Mouse (Mus musculus) small intestine, adult 2 months (tissue): ENCODE data around the gene Olfr304. TPM values are rescaled to one million over a fixed set of nuclear protein-coding genes. Genes with fewer than 3 reads are reported as not detected.

Experiments used
- H3K27ac ChIP-seq: fragments of 200-500 bp; 2 replicates; pipeline ENCODE4 v1.5.1; 2012; ENCODE audit warnings: low read depth, low read length, control low read depth, inconsistent platforms; ENCODE audit not compliant: insufficient read depth
- H3K27me3 ChIP-seq: fragments of 200-500 bp; 2 replicates; pipeline ENCODE4 v1.6.1; 2012; ENCODE audit warnings: mild to moderate bottlenecking, moderate library complexity, low read length, inconsistent platforms; ENCODE audit not compliant: control insufficient read depth, insufficient read depth
- H3K36me3 ChIP-seq: fragments of 200-500 bp; 2 replicates; pipeline ENCODE4 v1.6.1; 2012; ENCODE audit warnings: mild to moderate bottlenecking, low read length, control low read depth, inconsistent platforms; ENCODE audit not compliant: control insufficient read depth, insufficient read depth
- H3K4me1 ChIP-seq: fragments of 200-500 bp; 2 replicates; pipeline ENCODE4 v1.6.1; 2012; ENCODE audit warnings: low read length, inconsistent platforms, mixed read lengths; ENCODE audit not compliant: control insufficient read depth, insufficient read depth, insufficient read length
- H3K4me3 ChIP-seq: fragments of 200-500 bp; 2 replicates; pipeline ENCODE4 v1.5.1; 2012; ENCODE audit warnings: low read depth, mild to moderate bottlenecking, control low read depth, inconsistent platforms, low read length, moderate library complexity
- CTCF ChIP-seq: fragments of 200-500 bp; IDR thresholded peaks from 2 replicates; pipeline ENCODE4 v1.5.1; 2012; ENCODE audit warnings: low read depth, mild to moderate bottlenecking, control low read depth, inconsistent platforms, low read length, moderate library complexity, mixed read lengths; ENCODE audit not compliant: insufficient replicate concordance, insufficient read length; ENCODE audit errors: extremely low read depth
- POLR2A ChIP-seq: fragments of 200-500 bp; IDR thresholded peaks from 2 replicates; pipeline ENCODE4 v1.6.1; 2012; ENCODE audit warnings: low read depth, mild to moderate bottlenecking, control low read depth, inconsistent platforms, low read length, moderate library complexity
- WGBS: fragments of 180-500 bp; shearing (Covaris S2); methylation state at CpG from one replicate; pipeline ENCODE4 v1.1.7; 2018; 5-methylcytosine and 5-hydroxymethylcytosine counted together
- polyA plus RNA-seq: library from polyadenylated mRNA; depleted of rRNA; stranded (reverse); fragments of >200 nt; gene quantifications from 2 replicates; pipeline ENCODE4 v1.2.3, GENCODE M21; 2012; rRNA removed

Olfr304 gene
- polyA plus RNA-seq, 1 experiment: not detected

DNA sequence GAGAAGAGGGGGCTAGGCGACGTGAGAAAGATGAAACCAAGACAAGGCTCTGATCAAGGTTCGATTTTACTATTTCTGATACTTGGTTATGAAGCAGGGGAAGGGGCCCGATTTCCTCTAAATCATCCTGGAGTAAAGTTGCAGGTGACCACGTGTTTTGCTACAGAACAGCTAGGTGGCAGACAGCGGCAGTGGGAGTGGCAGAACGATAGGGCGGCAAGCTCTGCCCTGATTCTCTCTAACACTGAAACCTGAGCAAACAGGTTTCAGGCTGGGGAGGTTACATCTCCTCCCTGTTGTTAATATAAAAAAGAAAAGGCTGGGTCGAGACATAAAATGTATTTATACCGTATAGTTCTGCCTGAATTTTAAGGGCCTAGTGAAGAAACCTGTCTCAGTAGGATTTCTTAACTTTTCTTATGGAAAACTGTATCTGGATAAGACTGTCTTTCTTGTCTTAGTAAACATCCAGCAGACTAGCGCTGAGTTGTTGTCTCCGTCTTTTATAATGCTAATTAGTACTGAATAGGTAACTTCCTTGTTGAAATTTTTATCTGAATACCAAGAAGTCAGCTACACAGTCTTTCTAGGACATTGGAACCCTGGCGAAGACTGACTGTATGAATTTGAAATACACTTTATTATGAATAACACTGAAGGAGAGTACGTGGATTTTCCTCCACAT is 43.4 kb downstream of the Olfr304 start:
- no peaks in the 10 kb centered on the region for H3K36me3 ChIP-seq
- no peak overlapping the region for H3K4me3 ChIP-seq
- no peak overlapping the region for H3K27ac ChIP-seq
- H3K27me3 ChIP-seq: no peaks in the 10 kb centered on the region
- no peaks in the 10 kb centered on the region for H3K4me1 ChIP-seq
- TF ChIP-seq POLR2A (no peak), CTCF (no peak)
- WGBS: 56% methylated on average over 14 of the region's 14 CpGs

DNA sequence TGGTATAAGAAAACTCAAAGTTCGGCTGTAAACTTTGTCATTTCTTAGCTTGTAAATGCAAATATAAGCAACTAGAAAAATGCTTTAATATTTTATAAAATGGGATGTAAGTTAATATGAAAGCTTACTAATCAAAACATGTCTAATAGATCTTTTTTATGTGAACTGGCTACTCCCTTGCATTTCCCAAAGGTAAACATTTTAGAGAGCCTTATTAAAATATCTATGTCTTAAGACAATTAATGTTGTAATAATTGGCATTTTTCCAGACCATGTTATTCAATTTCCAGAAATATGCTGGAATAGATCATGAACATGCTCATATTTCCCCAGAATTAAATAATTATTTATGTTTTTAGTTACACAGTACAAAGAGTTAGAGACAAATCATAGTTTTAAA is 49.0 kb downstream of the Olfr304 start, which contains the start of gene Olfr307:
Olfr307 (minus strand) TSS at position 101 of the 400 bp plus-strand sequence.
- H3K27me3 ChIP-seq: no peaks in the 10 kb centered on the region
- WGBS: 80% methylated on average over 1 of the region's 1 CpGs
- TF ChIP-seq CTCF: no peak
- TF ChIP-seq POLR2A: no peak
- H3K36me3 ChIP-seq: no peaks in the 10 kb centered on the region
- no peaks in the 10 kb centered on the region for H3K4me1 ChIP-seq
- no peak within 1 kb of the TSS for H3K4me3 ChIP-seq
- no peak within 1 kb of the TSS for H3K27ac ChIP-seq

Other genes starting within 250 kb of the Olfr304 start
- not detected in 2 replicates for gene Vmn2r75, start 214.9 kb downstream of the Olfr304 start, polyA plus RNA-seq
- not detected in 2 replicates for gene Vmn2r76, start 140.3 kb downstream of the Olfr304 start, polyA plus RNA-seq
- gene Olfr310, start 109.5 kb downstream of the Olfr304 start, polyA plus RNA-seq: not detected in 2 replicates
- not detected in 2 replicates for gene Olfr309, start 73.0 kb downstream of the Olfr304 start, polyA plus RNA-seq
- not detected in 2 replicates for gene Olfr308, start 61.0 kb downstream of the Olfr304 start, polyA plus RNA-seq
- not detected in 2 replicates for gene Olfr307, start 49.1 kb downstream of the Olfr304 start, polyA plus RNA-seq
- gene Olfr305, start 19.7 kb downstream of the Olfr304 start, polyA plus RNA-seq: not detected in 2 replicates
- gene Olfr303, start 11.1 kb upstream of the Olfr304 start, polyA plus RNA-seq: not detected in 2 replicates
- gene Olfr301, start 17.2 kb upstream of the Olfr304 start, polyA plus RNA-seq: not detected in 2 replicates
- not detected in 2 replicates for gene Olfr299, start 73.3 kb upstream of the Olfr304 start, polyA plus RNA-seq
- not detected in 2 replicates for gene Olfr298, start 105.8 kb upstream of the Olfr304 start, polyA plus RNA-seq
- not detected in 2 replicates for gene Olfr297, start 133.3 kb upstream of the Olfr304 start, polyA plus RNA-seq
- gene Olfr295, start 197.2 kb upstream of the Olfr304 start, polyA plus RNA-seq: not detected in 2 replicates
- gene Olfr294, start 230.0 kb upstream of the Olfr304 start, polyA plus RNA-seq: not detected in 2 replicates